Mouse (Mus musculus) forebrain, embryonic 10.5 days (tissue): ENCODE results near the gene Pacs1. TPM values are rescaled to one million over a fixed set of nuclear protein-coding genes. Genes with fewer than 3 reads are reported as not detected.

Experiments used
- DNase-seq: peaks from one replicate; pipeline ENCODE4 v3.0.0-alpha.2; 2017; ENCODE audit warnings: low spot score; ENCODE audit errors: extremely low spot score
- H3K27ac ChIP-seq: fragments of 300-500 bp; sonication (generic); 2 replicates; pipeline ENCODE4 v1.5.1; 2016; ENCODE audit warnings: mild to moderate bottlenecking
- H3K27me3 ChIP-seq: fragments of 300-500 bp; sonication (generic); 2 replicates; pipeline ENCODE4 v1.6.1; 2016; ENCODE audit warnings: mild to moderate bottlenecking; ENCODE audit not compliant: poor library complexity, severe bottlenecking
- H3K36me3 ChIP-seq: fragments of 300-500 bp; sonication (generic); replicated peaks from 2 replicates; pipeline ENCODE4 v1.6.1; 2016; ENCODE audit warnings: mild to moderate bottlenecking, moderate library complexity
- H3K4me1 ChIP-seq: fragments of 300-500 bp; sonication (generic); 2 replicates; pipeline ENCODE4 v1.6.1; 2016
- H3K4me3 ChIP-seq: fragments of 300-500 bp; sonication (generic); 2 replicates; pipeline ENCODE4 v1.5.1; 2016; ENCODE audit warnings: mild to moderate bottlenecking, moderate library complexity
- H3K9me3 ChIP-seq: fragments of 300-500 bp; sonication (generic); 2 replicates; pipeline ENCODE4 v1.6.1; 2016; ENCODE audit warnings: mild to moderate bottlenecking, moderate library complexity
- WGBS: fragments of 180-500 bp; shearing (Covaris S2); methylation state at CpG from one replicate; pipeline ENCODE4 v1.1.7; 2016; 5-methylcytosine and 5-hydroxymethylcytosine counted together
- polyA plus RNA-seq: library from polyadenylated mRNA; unstranded; fragments of >200 nt; fragmentation: Nextera tagmentation; extraction: Ambion mirVana; gene quantifications from 2 replicates; pipeline ENCODE4 v1.2.1, GENCODE M21; 2016

Pacs1 gene
- polyA plus RNA-seq, 1 experiment from 2014 or later = 21.3 TPM

- no peak for DNase-seq
- peaks cover 79% of the 10 kb centered on the region for H3K36me3 ChIP-seq
- H3K27me3 ChIP-seq = no peaks in the 10 kb centered on the region
- no peaks in the 10 kb centered on the region for H3K9me3 ChIP-seq
- peak overlapping the region; percentile 84 for H3K4me3 ChIP-seq
- peak overlapping the region; percentile 96 for H3K27ac ChIP-seq
- peaks cover 33% of the 10 kb centered on the region for H3K4me1 ChIP-seq
- WGBS = 32% methylated on average over 9 of the region's 9 CpGs
Observed at GRCm38 (mm10) chr19:5106074-5106473, 166.8 kb downstream of the Pacs1 start.

- peaks cover 26% of the 10 kb centered on the region; the same call in 1 of the 2 replicates for H3K27me3 ChIP-seq
- peaks cover 49% of the 10 kb centered on the region for H3K36me3 ChIP-seq
- peak within 1 kb of the TSS; percentile 70 for H3K4me3 ChIP-seq
- WGBS = 4% methylated on average over 42 of the region's 48 CpGs
- H3K4me1 ChIP-seq = peaks cover 68% of the 10 kb centered on the region
- peak within 1 kb of the TSS; percentile 92 for H3K27ac ChIP-seq
- no peaks in the 10 kb centered on the region for H3K9me3 ChIP-seq
- peak; percentile 64 for DNase-seq
Observed at GRCm38 (mm10) chr19:5098363-5099143, 174.4 kb downstream of the Pacs1 start, which contains the start of gene Cnih2. Gene Cnih2, minus strand, starts transcription at chr19:5098521.

- H3K36me3 ChIP-seq = peaks cover 49% of the 10 kb centered on the region
Observed at GRCm38 (mm10) chr19:5097521-5098362, 175.2 kb downstream of the Pacs1 start.

GRCm38 (mm10) chr19:5095887-5096474, 176.9 kb downstream of the Pacs1 start:
- Histone ChIP-seq H3K36me3 (peaks cover 49% of the 10 kb centered on the region), H3K4me1 (peaks cover 71% of the 10 kb centered on the region), H3K9me3 (no peaks in the 10 kb centered on the region), H3K27ac (no peak overlapping the region), H3K4me3 (peak overlapping the region; percentile 70), H3K27me3 (peaks cover 26% of the 10 kb centered on the region; the same call in 1 of the 2 replicates)
- DNase-seq = no peak
- WGBS = 18% methylated on average over 9 of the region's 9 CpGs

More at GRCm38 (mm10) chr19:5097521-5098362, 175.2 kb downstream of the Pacs1 start:
- DNase-seq = no peak
- WGBS = 7% methylated on average over 21 of the region's 31 CpGs
- Histone ChIP-seq H3K27ac (peak overlapping the region; percentile 92), H3K4me1 (peaks cover 71% of the 10 kb centered on the region), H3K27me3 (peaks cover 26% of the 10 kb centered on the region; the same call in 1 of the 2 replicates), H3K9me3 (no peaks in the 10 kb centered on the region), H3K4me3 (peak overlapping the region; percentile 70)

GRCm38 (mm10) chr19:5094746-5095417, 178.0 kb downstream of the Pacs1 start:
- DNase-seq = no peak
- peak overlapping the region; percentile 9; the same call in 1 of the 2 replicates for H3K27ac ChIP-seq

GRCm38 (mm10) chr19:5094243-5094632, 178.7 kb downstream of the Pacs1 start:
- H3K4me1 ChIP-seq = peaks cover 65% of the 10 kb centered on the region
- whole genome bisulfite sequencing = under 1% methylated on average over 21 of the region's 21 CpGs

More at GRCm38 (mm10) chr19:5094746-5095417, 178.0 kb downstream of the Pacs1 start:
- H3K27me3 ChIP-seq = peaks cover 26% of the 10 kb centered on the region; the same call in 1 of the 2 replicates
- peaks cover 66% of the 10 kb centered on the region for H3K4me1 ChIP-seq
- peak overlapping the region; percentile 70 for H3K4me3 ChIP-seq
- H3K9me3 ChIP-seq = no peaks in the 10 kb centered on the region
- peaks cover 47% of the 10 kb centered on the region for H3K36me3 ChIP-seq
- 53% methylated on average over 11 of the region's 11 CpGs for WGBS

GRCm38 (mm10) chr19:5093481-5094242, 179.3 kb downstream of the Pacs1 start:
- no peaks in the 10 kb centered on the region for H3K9me3 ChIP-seq
- H3K36me3 ChIP-seq = peaks cover 42% of the 10 kb centered on the region
- H3K27me3 ChIP-seq = peaks cover 26% of the 10 kb centered on the region; the same call in 1 of the 2 replicates
- H3K27ac ChIP-seq = 0 out of 2 replicates have a peak overlapping the region, but pooled peaks have one; percentile 9
- peaks cover 65% of the 10 kb centered on the region for H3K4me1 ChIP-seq
- no peak for DNase-seq
- 74% methylated on average over 12 of the region's 12 CpGs for WGBS
- H3K4me3 ChIP-seq = peak overlapping the region; percentile 70; the same call in 1 of the 2 replicates

More at GRCm38 (mm10) chr19:5094243-5094632, 178.7 kb downstream of the Pacs1 start:
- no peaks in the 10 kb centered on the region for H3K9me3 ChIP-seq
- H3K36me3 ChIP-seq = peaks cover 45% of the 10 kb centered on the region
- H3K4me3 ChIP-seq = peak overlapping the region; percentile 70
- H3K27me3 ChIP-seq = peaks cover 26% of the 10 kb centered on the region; the same call in 1 of the 2 replicates
- peak overlapping the region; percentile 9; the same call in 1 of the 2 replicates for H3K27ac ChIP-seq
- DNase-seq = peak; percentile 97

- H3K4me1 ChIP-seq = peaks cover 60% of the 10 kb centered on the region
- DNase-seq = no peak
- H3K36me3 ChIP-seq = peaks cover 42% of the 10 kb centered on the region
- WGBS = 90% methylated on average over 10 of the region's 10 CpGs
- no peak overlapping the region for H3K4me3 ChIP-seq
- H3K27me3 ChIP-seq = peaks cover 26% of the 10 kb centered on the region; the same call in 1 of the 2 replicates
- no peaks in the 10 kb centered on the region for H3K9me3 ChIP-seq
- H3K27ac ChIP-seq = no peak overlapping the region
Observed at GRCm38 (mm10) chr19:5092083-5092482, 180.8 kb downstream of the Pacs1 start.

- Histone ChIP-seq H3K27ac (no peak overlapping the region), H3K27me3 (peaks cover 28% of the 10 kb centered on the region), H3K9me3 (no peaks in the 10 kb centered on the region), H3K36me3 (peaks cover 42% of the 10 kb centered on the region), H3K4me3 (peak overlapping the region; percentile 90), H3K4me1 (peaks cover 46% of the 10 kb centered on the region)
- 91% methylated on average over 4 of the region's 4 CpGs for WGBS
- DNase-seq = no peak
Observed at GRCm38 (mm10) chr19:5089324-5089723, 183.6 kb downstream of the Pacs1 start.

- H3K9me3 ChIP-seq = no peaks in the 10 kb centered on the region
- H3K4me3 ChIP-seq = peak within 1 kb of the TSS; percentile 90
- peaks cover 34% of the 10 kb centered on the region for H3K36me3 ChIP-seq
- DNase-seq = peak; percentile 93
- H3K27ac ChIP-seq = peak within 1 kb of the TSS; percentile 83
- under 1% methylated on average over 58 of the region's 58 CpGs for WGBS
- H3K27me3 ChIP-seq = peaks cover 40% of the 10 kb centered on the region
- peaks cover 36% of the 10 kb centered on the region for H3K4me1 ChIP-seq
Observed at GRCm38 (mm10) chr19:5087884-5088728, 184.8 kb downstream of the Pacs1 start, which contains the start of gene Yif1a. Gene Yif1a, plus strand, starts transcription at chr19:5088538.
